Mouse (Mus musculus) stomach, adult 2 months (tissue): Measurements from ENCODE around the gene Scarf1. TPM values are rescaled to one million over a fixed set of nuclear protein-coding genes. Genes with fewer than 3 reads are reported as not detected.

Experiments used
- polyA plus RNA-seq: library from polyadenylated mRNA; depleted of rRNA; stranded (reverse); fragments of >200 nt; gene quantifications from 2 replicates; pipeline ENCODE4 v1.2.3, GENCODE M21; 2012; rRNA removed

Scarf1 gene
- polyA plus RNA-seq = 4.1 TPM in 2 replicates

GRCm38 (mm10) chr11:75513336-75513735, at the start of gene Scarf1:
TSS of gene Scarf1 (plus strand) at chr11:75513540.

GRCm38 (mm10) chr11:75486601-75487285, 26.6 kb upstream of the Scarf1 start, which contains the start of gene Prpf8:
TSS of gene Prpf8 (plus strand) at chr11:75486816.

DNA sequence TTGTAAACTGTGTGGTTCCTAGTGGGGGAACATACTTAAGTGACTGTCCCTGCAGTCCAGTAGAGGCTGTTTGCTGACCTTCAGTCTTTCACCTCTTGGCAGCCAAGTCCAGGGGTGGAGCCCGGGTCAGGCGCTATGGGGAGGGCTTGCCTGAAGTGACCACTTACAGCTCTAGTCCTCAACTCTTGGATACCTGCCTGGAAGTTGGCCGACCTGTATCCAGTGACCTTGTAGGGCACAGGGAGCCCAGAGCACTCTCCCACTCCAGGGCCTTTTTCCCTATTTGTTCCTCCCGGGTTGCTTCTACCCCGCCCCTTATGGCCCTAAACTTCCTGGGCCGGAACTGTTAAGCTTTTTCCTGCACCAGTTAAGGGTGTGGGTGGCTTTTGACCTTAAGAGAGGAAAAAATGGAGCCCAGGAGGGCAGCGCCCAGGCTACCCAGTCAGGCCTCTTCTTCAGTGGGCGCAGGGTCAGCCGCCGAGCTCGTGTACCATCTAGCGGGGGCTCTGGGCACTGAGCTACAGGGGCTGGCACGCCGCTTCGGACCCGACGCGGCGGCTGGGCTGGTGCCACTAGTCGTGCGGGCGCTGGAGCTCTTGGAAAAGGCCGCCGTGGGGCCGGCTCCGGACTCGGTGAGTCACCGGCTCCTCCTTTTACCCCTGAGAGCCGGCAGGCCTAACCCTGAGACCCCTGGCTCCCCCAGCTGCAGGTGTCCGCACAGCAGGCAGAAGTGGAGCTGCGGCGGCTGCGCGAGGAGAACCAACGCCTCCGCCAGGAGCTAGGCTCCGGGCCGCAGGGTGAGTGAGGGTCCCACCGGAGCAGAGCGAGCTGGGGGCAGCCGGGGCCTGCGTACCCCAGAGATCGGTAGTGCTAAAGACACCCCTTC, 3.4 kb upstream of the Scarf1 start, which contains the start of gene Rilp:
Rilp (plus strand) TSS at position 354 of the 886 bp plus-strand sequence.

GRCm38 (mm10) chr11:75531469-75532242, 18.3 kb downstream of the Scarf1 start, which contains the start of gene Slc43a2:
TSS of gene Slc43a2 (plus strand) at chr11:75531694.

Other genes with a start within 250 kb of the Scarf1 start
- 5.4 and 6.1 TPM in 2 replicates for gene Rpa1, start 165.2 kb upstream of the Scarf1 start, polyA plus RNA-seq
- 1.0 and 1.3 TPM in 2 replicates for gene Smyd4, start 165.1 kb upstream of the Scarf1 start, polyA plus RNA-seq
- 32.6 and 42.4 TPM in 2 replicates for gene Serpinf1, start 90.8 kb upstream of the Scarf1 start, polyA plus RNA-seq
- 2.5 and 4.4 TPM in 2 replicates for gene Serpinf2, start 73.9 kb upstream of the Scarf1 start, polyA plus RNA-seq
- 7.4 TPM in 2 replicates for gene Wdr81, start 58.8 kb upstream of the Scarf1 start, polyA plus RNA-seq
- 8.6 and 11.8 TPM in 2 replicates for gene Tlcd2, start 51.8 kb upstream of the Scarf1 start, polyA plus RNA-seq
- gene Prpf8, start 26.7 kb upstream of the Scarf1 start, polyA plus RNA-seq = 13.4 and 21.5 TPM in 2 replicates
- gene Rilp, start 3.4 kb upstream of the Scarf1 start, polyA plus RNA-seq = 2.4 and 3.9 TPM in 2 replicates
- gene Slc43a2, start 18.2 kb downstream of the Scarf1 start, polyA plus RNA-seq = 15.1 and 15.2 TPM in 2 replicates
- 38.5 and 62.5 TPM in 2 replicates for gene Pitpna, start 74.6 kb downstream of the Scarf1 start, polyA plus RNA-seq
- gene Inpp5k, start 117.4 kb downstream of the Scarf1 start, polyA plus RNA-seq = 12.9 and 17.5 TPM in 2 replicates
- 32.4 and 32.7 TPM in 2 replicates for gene Myo1c, start 137.0 kb downstream of the Scarf1 start, polyA plus RNA-seq
- gene Crk, start 165.7 kb downstream of the Scarf1 start, polyA plus RNA-seq = 67.6 and 102 TPM in 2 replicates
- gene Ywhae, start 219.3 kb downstream of the Scarf1 start, polyA plus RNA-seq = 20.1 and 28.0 TPM in 2 replicates